Mouse (Mus musculus): ENCODE measurements around the gene Dgke. TPM values are rescaled to one million over a fixed set of nuclear protein-coding genes. Genes with fewer than 3 reads are reported as not detected.
A peak's percentile ranks its signal among the peaks of the same experiment; 100 is the strongest.

Gene Dgke
- total RNA-seq, 1 experiment from 2014 or later, result 9.7 TPM

- no peak for ATAC-seq (ENCODE audit: extremely low read depth, insufficient number of reproducible peaks, low FRiP score, poor library complexity, severe bottlenecking)
Observed at GRCm38 (mm10) chr11:89078305-89078704, 11.7 kb upstream of the Dgke start.

GRCm38 (mm10) chr11:89077601-89078000, 11.0 kb upstream of the Dgke start:
- ATAC-seq (ENCODE audit: extremely low read depth, insufficient number of reproducible peaks, low FRiP score, poor library complexity, severe bottlenecking), result no peak

- ATAC-seq (ENCODE audit: extremely low read depth, insufficient number of reproducible peaks, low FRiP score, poor library complexity, severe bottlenecking), result no peak
Observed at GRCm38 (mm10) chr11:89076370-89076821, 9.7 kb upstream of the Dgke start.

- ATAC-seq (ENCODE audit: extremely low read depth, insufficient number of reproducible peaks, low FRiP score, poor library complexity, severe bottlenecking), result no peak
Observed at GRCm38 (mm10) chr11:89074783-89075413, 8.2 kb upstream of the Dgke start.

GRCm38 (mm10) chr11:89073541-89073940, 6.9 kb upstream of the Dgke start, which contains the start of gene Gm525:
Gm525 (plus strand) TSS chr11:89073841.
- ATAC-seq (ENCODE audit: extremely low read depth, insufficient number of reproducible peaks, low FRiP score, poor library complexity, severe bottlenecking), result no peak

GRCm38 (mm10) chr11:89071522-89071921, 4.9 kb upstream of the Dgke start:
- ATAC-seq (ENCODE audit: extremely low read depth, insufficient number of reproducible peaks, low FRiP score, poor library complexity, severe bottlenecking), result no peak

GRCm38 (mm10) chr11:89069303-89069702, 2.7 kb upstream of the Dgke start:
- peak; percentile 67 for ATAC-seq (ENCODE audit: extremely low read depth, insufficient number of reproducible peaks, low FRiP score, poor library complexity, severe bottlenecking)

GRCm38 (mm10) chr11:89068649-89069048, 2.0 kb upstream of the Dgke start:
- no peak for ATAC-seq (ENCODE audit: extremely low read depth, insufficient number of reproducible peaks, low FRiP score, poor library complexity, severe bottlenecking)

- no peak for ATAC-seq (ENCODE audit: extremely low read depth, insufficient number of reproducible peaks, low FRiP score, poor library complexity, severe bottlenecking)
Observed at GRCm38 (mm10) chr11:89067871-89068490, 1.3 kb upstream of the Dgke start.

- no peak for ATAC-seq (ENCODE audit: extremely low read depth, insufficient number of reproducible peaks, low FRiP score, poor library complexity, severe bottlenecking)
Observed at GRCm38 (mm10) chr11:89067301-89067822, 712 bp upstream of the Dgke start.

- no peak for ATAC-seq (ENCODE audit: extremely low read depth, insufficient number of reproducible peaks, low FRiP score, poor library complexity, severe bottlenecking)
Observed at GRCm38 (mm10) chr11:89066126-89066525, 524 bp downstream of the Dgke start.

GRCm38 (mm10) chr11:89065297-89065696, 1.4 kb downstream of the Dgke start:
- ATAC-seq (ENCODE audit: extremely low read depth, insufficient number of reproducible peaks, low FRiP score, poor library complexity, severe bottlenecking), result no peak

- ATAC-seq (ENCODE audit: extremely low read depth, insufficient number of reproducible peaks, low FRiP score, poor library complexity, severe bottlenecking), result no peak
Observed at GRCm38 (mm10) chr11:89064312-89064711, 2.3 kb downstream of the Dgke start.

GRCm38 (mm10) chr11:89061362-89061761, 5.3 kb downstream of the Dgke start:
- ATAC-seq (ENCODE audit: extremely low read depth, insufficient number of reproducible peaks, low FRiP score, poor library complexity, severe bottlenecking), result no peak

- ATAC-seq (ENCODE audit: extremely low read depth, insufficient number of reproducible peaks, low FRiP score, poor library complexity, severe bottlenecking), result peak; percentile 81
Observed at GRCm38 (mm10) chr11:89060423-89061089, 6.1 kb downstream of the Dgke start.

- peak; percentile 37 for ATAC-seq (ENCODE audit: extremely low read depth, insufficient number of reproducible peaks, low FRiP score, poor library complexity, severe bottlenecking)
Observed at GRCm38 (mm10) chr11:89059919-89060422, 6.7 kb downstream of the Dgke start.

GRCm38 (mm10) chr11:89058515-89059270, 8.0 kb downstream of the Dgke start:
- ATAC-seq (ENCODE audit: extremely low read depth, insufficient number of reproducible peaks, low FRiP score, poor library complexity, severe bottlenecking), result peak; percentile 34; the same call in 1 of the 2 replicates

- no peak for ATAC-seq (ENCODE audit: extremely low read depth, insufficient number of reproducible peaks, low FRiP score, poor library complexity, severe bottlenecking)
Observed at GRCm38 (mm10) chr11:89055931-89056690, 10.5 kb downstream of the Dgke start.

Data from neutrophil, adult 5-6 weeks (primary cell).